Mouse (Mus musculus) thymus, postnatal 25 days (tissue): ENCODE results near the gene Man1a.

ENCODE experiments used
- DNase-seq: peaks from one replicate; pipeline ENCODE4 v3.0.0; 2022

The Man1a gene

DNA sequence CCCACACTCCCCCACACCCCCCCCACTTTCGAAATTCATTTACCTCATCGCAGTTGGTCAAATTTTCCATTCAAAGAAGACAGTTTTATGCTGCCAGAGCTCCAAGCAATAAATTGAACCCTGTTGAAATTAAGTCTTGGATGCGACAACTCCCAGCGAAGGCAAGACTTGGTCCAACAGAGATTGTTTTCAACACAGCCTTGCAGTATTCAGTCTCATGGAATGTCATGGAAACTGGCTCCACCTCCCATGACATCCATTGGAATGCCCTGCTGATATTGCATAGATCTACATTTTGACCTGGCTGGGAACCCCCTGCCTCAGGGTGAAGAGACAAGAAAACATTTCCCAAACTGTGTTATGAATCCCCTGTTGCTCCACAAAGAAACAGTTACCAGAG is at the start of gene Man1a:
Gene Man1a, minus strand, starts transcription at position 190 of the 400 bp plus-strand sequence.
- peak; percentile 7 for DNase-seq

DNA sequence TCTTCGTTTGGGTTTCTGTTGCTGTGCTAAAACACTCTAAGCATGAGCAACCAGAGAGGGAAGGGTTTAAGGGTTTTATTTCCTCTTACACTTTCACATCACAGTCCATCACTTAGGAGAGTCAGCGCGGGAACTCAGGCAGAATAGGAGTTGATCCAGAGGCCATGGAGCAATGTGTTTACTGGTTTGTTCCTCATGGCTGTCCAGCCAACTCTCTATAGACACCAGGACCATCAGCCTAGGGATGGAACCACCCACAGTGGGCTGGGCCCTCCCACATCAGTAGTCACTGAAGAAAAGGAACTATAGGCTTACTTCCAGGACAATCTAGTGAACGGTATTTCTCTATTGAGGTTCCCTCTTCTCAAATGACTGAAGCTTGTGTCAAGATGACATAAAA is 45.4 kb upstream of the Man1a start:
- no peak for DNase-seq

- DNase-seq = no peak
Measured at GRCm38 (mm10) chr10:54120375-54120774, 44.0 kb upstream of the Man1a start.

DNA sequence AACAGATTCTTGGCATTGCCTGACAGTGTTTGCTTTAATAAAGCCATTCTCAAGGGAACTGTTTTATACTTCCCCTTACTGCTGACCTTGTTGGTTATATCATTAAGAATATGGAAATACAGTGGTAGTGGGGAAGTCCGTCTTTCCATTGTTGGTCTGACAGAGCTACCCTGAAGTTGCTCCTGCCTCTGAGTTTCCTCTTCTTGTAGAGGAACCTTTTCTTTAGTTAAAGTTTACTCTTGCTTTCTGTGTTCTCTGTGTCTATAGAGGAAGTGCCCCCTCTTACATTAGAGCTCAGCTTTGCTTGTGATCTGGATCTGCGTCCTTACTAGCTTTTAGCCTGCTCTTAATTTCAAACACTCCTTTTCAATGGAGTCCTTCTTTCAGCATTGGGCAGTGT is 42.9 kb upstream of the Man1a start:
- no peak for DNase-seq

DNA sequence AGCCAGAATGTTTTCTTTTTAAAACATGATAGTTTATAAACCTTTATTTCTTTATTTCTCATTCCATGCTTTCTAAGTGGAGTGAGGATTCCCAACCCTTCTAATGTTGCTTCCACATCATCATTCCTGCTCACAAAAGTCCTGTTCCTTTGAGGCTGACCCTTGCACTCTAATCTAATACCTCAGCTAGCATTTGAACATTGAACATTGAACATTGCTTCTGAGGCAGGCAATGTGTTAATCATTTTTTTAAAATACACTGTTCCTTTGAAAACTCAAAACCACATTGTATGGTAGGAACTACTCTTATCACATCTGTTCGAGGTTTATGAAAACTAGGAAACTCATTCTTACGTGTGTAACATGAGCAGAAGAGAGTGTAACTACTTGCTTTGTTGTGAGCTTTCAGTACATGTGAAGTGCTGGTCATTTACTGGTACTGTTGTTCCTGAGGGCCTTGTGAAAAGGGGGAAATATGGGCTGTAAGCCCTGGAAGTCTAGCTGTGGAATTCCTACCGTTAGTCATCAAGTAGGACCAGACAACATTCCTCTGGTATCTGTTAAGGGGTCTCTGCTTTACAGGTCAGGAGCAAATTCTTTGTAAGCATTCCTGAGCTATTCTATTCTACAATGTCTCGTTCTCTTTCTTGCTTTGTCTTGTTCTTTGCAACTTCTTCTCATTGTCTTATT is 42.0 kb upstream of the Man1a start:
- no peak for DNase-seq

- DNase-seq = peak; percentile 47
Measured at GRCm38 (mm10) chr10:54117763-54118162, 41.4 kb upstream of the Man1a start.

DNA sequence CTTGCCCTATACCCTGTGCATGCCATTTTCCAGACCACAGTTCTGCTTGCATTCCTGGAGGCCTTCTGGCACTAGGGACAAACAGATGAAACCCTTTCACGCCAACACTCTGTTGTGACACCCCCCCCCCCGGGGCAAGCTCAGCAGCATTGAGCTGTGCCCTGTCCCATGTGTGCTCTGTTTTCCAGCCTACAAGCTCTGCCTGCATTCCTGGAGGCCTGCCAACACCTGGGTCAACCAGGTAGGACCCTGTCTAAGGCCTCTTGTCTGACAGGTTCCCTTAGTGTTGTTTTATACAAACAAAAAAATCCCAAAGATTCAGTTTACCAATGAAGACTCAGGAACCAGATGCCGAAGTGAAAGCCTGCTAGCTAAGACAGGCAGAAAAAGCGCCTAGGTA is 27.3 kb upstream of the Man1a start:
- no peak for DNase-seq

DNA sequence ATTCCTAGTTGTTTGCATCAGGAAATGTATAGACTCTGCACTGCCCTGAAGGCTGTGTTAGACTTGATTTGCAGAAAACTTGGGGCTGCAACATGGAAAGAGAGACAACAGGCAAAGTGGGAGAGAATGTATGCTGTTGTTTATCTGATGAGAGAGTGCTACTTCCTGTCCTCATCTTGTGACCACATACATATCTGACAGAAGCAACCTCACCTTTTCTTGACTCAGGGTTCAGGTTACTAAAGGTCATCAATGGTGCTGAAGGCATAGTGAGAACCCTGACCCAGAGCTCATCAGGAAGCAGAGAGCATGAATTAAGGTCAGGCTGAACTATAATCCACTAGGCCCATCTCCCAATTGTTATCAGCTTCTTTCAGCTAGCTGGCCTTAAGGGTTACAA is 15.7 kb upstream of the Man1a start:
- no peak for DNase-seq

DNA sequence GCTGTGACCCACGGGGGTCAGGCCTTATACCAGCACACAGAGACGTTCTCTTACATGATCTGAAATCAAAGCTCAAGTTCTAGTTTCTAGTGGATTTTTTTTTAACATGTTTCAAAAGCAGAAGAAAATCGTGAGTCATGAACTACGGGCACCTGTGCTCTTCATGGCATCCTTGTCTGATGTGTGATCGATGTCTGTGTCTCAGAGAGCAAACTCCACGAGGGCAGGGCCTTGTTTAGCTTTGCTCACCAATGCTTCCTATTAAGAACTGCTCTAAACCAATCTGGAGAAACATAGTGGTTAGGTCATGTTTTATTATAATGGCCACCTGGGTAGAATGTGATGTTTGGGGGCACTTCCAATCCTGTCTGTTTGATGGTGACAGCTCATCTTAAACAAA is 13.5 kb upstream of the Man1a start:
- no peak for DNase-seq

GRCm38 (mm10) chr10:54087346-54087745 is 10.9 kb upstream of the Man1a start:
- no peak for DNase-seq

DNA sequence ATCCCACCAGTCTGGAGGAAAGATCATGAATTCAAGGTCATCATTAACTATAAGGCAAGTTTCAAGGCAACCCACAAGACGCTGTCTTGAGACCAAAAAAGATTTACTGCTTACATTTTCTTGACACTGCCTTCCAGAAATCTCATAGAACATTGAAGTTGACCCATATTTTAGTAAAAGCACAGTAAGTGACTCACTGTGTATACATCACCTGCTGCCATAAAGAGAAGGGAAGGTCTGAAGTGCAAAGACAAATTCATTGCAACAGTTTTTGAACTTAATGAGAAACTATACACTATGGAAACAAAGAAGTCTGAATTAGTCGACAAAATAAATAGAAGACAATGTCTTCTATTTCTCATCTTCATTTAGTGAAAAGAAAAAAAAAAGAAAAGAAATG is 8.7 kb upstream of the Man1a start:
- DNase-seq = no peak

DNA sequence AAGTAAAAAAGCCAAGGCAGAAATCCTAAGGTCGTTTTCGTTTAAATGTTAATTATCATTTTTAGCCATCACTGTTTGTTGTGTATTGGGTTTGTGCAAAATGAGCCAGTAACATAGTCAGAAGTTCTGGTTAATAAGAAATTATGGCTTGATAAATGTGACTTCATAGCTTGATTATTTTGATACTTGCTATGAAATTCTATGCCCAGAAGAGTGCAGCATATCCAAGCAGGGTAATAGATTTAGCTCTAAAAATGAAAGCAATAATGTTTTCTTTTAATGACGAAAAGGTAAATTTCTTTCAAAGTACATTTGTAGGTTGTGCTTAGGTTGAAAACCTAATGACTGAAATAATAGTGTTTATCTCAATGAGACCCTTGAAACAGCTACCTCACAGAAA is 596 bp upstream of the Man1a start:
- no peak for DNase-seq

DNA sequence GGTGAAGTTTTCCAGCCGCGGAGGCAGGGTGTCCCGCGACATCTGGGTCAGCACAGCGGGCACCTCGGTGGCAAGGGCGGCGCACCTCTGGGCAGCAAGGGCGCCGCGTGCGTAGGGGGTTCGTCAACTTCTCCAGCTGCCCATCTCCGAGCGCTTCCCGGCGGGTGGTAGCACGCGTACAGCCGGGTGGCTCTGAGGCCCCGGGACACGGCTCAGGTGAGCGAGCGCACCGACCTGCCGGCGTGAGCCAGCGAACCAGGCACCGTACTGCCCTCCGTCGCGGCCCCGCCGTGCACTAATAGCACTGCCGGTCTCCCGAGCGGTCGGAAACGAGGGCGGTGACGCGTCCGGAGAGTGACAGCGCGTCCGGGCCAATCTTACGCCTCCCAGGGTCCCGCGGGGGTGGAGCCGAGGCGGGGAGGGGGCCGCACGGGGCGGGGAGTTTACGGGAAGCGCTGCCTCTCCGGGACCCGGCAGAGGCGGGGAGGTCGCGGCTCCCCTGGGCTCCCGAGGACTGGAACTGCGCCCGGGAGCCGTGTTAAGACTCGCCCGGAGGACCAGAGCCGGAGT is 883 bp downstream of the Man1a start:
- DNase-seq = peak; percentile 98

DNA sequence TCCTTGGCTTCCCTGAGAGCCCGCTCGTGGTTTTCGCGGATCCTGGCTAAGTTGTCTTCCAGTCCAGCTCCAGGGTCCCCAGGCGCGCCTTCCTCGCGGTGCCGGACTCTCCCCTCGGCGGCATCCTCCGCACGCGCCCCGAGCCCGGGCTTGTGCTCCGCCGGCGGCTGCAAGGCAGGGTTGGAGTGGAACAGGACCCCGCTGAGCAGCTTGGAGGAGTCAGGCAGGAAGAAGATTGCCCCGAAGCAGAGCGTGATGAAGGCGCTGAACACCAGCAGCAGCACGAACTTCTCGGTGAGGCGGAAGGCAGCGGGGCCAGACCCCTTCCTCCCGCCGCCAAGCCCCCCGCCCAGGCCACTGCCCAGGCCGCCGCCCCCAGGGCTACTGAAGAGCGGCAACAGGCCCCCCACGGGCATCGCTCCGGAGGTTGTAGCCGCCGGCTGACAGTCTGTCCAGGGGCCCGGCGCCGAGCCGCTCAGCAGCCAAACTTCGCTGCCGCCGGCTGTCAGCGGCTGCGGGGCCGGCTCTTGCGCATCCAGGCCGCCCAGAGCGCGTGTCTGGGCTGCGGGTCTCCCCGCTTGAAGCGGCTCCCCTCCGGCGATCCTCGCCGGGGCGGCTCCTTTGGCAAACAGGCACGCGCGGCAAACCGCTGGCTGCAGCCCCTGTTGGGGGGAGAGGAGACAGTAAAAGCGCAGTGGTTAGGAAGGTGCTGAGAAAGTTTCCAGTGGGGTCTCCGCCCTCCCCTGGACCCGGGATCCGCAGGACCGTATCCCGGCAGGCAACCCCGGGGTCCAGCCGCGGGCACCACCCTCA is 1.6 kb downstream of the Man1a start:
- DNase-seq = peak; percentile 70

GRCm38 (mm10) chr10:54074247-54074608 is 2.2 kb downstream of the Man1a start:
- DNase-seq = peak; percentile 67

GRCm38 (mm10) chr10:54073641-54074203 is 2.7 kb downstream of the Man1a start:
- DNase-seq = peak; percentile 59

DNA sequence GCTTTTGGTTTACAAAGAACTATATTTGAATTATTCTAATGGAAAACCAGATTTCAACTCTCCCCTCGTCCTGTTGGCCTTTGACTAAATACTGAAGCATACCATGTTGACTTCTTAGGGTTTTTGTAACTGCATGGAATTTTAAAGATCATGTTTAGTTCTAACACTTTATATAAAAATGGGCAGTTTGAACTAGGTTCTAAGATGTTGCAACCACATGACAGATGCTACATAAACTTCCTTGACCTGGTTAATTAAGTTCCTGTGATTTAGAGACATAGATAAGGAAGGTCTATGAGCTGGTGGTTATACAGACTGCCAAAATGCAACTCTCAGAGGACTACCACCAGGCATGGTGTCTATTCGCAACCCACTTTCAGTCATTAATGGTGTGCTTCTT is 4.1 kb downstream of the Man1a start:
- no peak for DNase-seq

GRCm38 (mm10) chr10:54070496-54070895 is 5.9 kb downstream of the Man1a start:
- DNase-seq = no peak

- no peak for DNase-seq
Measured at GRCm38 (mm10) chr10:54069412-54069811, 7.0 kb downstream of the Man1a start.

DNA sequence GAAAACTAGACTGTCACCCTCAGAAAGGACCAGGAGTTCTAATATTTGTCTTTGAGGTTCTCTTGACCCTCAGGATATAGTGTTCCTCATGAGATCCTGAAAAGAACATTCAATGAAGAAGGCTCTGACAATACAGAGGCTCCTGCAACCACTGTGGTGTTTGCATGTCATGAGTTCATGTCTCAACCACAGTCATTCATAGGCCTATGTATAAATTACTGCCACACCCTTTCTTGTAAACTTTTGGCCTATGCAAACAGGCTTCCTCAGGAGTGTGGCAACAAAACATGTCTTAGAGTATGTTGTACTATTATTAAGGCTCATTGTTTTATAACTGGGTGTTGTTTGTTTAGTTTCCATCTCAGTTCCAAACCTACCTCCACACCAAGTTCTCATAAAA is 9.7 kb downstream of the Man1a start:
- no peak for DNase-seq

DNA sequence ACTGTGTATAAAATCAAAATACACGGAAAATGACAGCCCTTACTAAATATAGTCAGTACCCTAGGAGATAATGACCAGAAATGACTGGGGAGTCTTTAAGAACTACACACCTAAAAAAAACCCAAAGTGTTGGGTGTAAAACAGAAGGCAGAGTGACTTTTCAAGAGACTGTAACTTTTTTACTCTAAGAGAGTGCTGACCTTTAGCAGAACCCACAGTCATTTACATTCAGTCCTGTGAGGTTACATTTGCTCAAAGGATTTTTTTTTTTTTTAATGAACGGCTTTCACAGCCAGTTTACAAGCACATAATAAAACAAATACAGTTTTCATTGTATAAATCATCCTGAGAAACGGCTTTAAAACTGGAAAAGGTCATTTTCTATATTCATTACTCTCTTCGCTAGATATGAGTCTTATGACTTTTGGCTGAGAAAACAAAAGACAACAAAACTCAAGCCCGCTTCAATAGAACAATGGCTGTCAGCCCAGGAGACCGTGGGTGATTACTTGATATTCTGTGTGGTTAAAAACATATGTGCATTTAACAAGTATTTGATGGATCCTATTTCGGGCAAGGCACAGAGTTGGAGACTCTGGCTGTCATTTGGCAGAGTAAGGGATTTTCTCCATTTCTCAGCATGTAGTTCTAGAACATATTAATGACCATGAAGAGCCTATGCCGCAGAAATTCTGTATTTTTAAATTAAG is 12.7 kb downstream of the Man1a start:
- no peak for DNase-seq

DNA sequence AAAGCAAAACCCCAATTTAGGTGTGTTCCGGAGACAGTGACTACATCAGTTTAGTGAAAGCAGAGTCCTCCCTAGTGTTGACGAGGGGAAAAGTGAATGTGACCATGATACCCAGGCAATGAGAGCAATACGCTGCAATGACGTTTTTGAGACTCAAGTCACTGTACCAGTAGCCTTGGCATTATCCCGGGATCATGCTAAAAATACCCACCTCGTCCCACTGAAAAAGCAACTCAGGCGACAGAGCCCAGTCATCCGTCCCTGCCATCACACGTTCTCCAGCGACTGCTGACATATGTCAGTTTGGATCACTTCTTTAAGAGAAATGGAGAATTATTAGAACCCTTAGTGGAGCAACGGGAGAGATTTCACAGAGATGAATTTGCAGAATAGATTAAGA is 13.6 kb downstream of the Man1a start:
- no peak for DNase-seq

DNA sequence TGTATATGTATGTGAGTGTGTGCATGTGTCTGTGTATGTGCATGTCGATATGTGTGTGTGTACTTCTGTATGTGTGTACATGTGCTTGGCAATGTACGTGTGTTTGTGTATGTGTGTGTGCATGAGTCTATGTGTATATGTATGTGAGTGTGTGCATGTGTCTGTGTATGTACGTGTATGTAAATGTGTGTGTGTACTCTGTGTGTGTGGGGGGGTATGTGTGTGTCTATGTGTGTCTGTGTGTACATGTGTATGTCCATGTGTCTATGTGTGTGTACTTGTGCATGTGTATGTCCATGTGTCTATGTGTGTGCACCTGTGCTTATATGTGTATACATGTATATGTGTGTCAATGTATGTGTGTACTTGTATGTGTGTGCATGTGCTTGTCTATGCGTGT is 15.2 kb downstream of the Man1a start:
- DNase-seq = no peak
